Comparison of ENCODE assay signal across 12 mouse cellular contexts in genomic region chr1:37471179-37472148, GRCm38 (mm10). TPM values are rescaled to one million over a fixed set of nuclear protein-coding genes. Genes with fewer than 3 reads are reported as not detected.
DNase-seq lines count a peak whose midpoint lies in the region; ATAC-seq and TF ChIP-seq lines count a peak whose summit lies in the region.
"Had no signal": no experiment of that assay in that cellular context is flagged by ENCODE, and none has a peak within 500 bp of the region (broad histone marks: within the 10 kb centered on the region; RNA-seq: fewer than 3 reads in every experiment).

No protein-coding gene starts in this region.

- no peaks in the 10 kb centered on the region; the same call in 1 of the 2 replicates for H3K79me2 ChIP-seq in heart, adult 2 months (replicated peaks; ENCODE audit: control insufficient read depth, insufficient read depth, low read length)

- no peak overlapping the region for H3K4me2 ChIP-seq in lung, embryonic 14.5 days
- H3K4me2 ChIP-seq in forebrain, embryonic 16.5 days (ENCODE audit: low read length) = no peak overlapping the region

- H3K27ac ChIP-seq in heart, adult 2 months = no peak overlapping the region
- H3K27ac ChIP-seq in heart, embryonic 10.5 days = no peak overlapping the region
- H3K27ac ChIP-seq in lung, embryonic 14.5 days (ENCODE audit: low read depth) = no peak overlapping the region
- no peak overlapping the region for H3K27ac ChIP-seq in forebrain, embryonic 16.5 days (ENCODE audit: low read length)

- TF ChIP-seq POLR2A in heart, adult 2 months (IDR thresholded peaks at IDR 0.05; ENCODE audit: insufficient read depth, low read depth, low read length) = no peak
- no peak for TF ChIP-seq POLR2A in brain, embryonic 14.5 days (IDR thresholded peaks at IDR 0.05; ENCODE audit: borderline replicate concordance, extremely low read depth, insufficient read depth, insufficient read length, poor library complexity, severe bottlenecking)

- H3K4me3 ChIP-seq in heart, adult 2 months = no peak overlapping the region
- H3K4me3 ChIP-seq in heart, embryonic 10.5 days = no peak overlapping the region
- H3K4me3 ChIP-seq in lung, embryonic 14.5 days (ENCODE audit: low read depth, low read length) = no peak overlapping the region
- H3K4me3 ChIP-seq in forebrain, embryonic 16.5 days (replicated peaks; ENCODE audit: low read length) = no peak overlapping the region
- H3K4me3 ChIP-seq: myocyte had no signal

- peaks cover 3% of the 10 kb centered on the region for H3K4me1 ChIP-seq in heart, adult 2 months (ENCODE audit: control insufficient read depth, insufficient read depth, low read length)
- no peaks in the 10 kb centered on the region for H3K4me1 ChIP-seq in heart, embryonic 10.5 days
- no peaks in the 10 kb centered on the region for H3K4me1 ChIP-seq in lung, embryonic 14.5 days (ENCODE audit: insufficient read depth)
- no peaks in the 10 kb centered on the region for H3K4me1 ChIP-seq in forebrain, embryonic 16.5 days (replicated peaks; ENCODE audit: control insufficient read depth, insufficient read depth, low read length)

- TF ChIP-seq CTCF in heart, adult 2 months (IDR thresholded peaks at IDR 0.05) = peak; percentile 60
- peak; percentile 38 for TF ChIP-seq CTCF in lung, embryonic 14.5 days (IDR thresholded peaks at IDR 0.05; ENCODE audit: low read depth)
- TF ChIP-seq CTCF in brain, embryonic 14.5 days (IDR thresholded peaks at IDR 0.05; ENCODE audit: borderline replicate concordance, extremely low read depth, insufficient read depth, insufficient read length) = peak; percentile 1; the same call in 1 of the 2 replicates

- intact Hi-C loops in heart, adult 2 months (cut with DNase I) = loop anchor here (2.0 to 10.0 kb wide), 2 partner anchors 63 to 163 kb away; no protein-coding TSS in a partner anchor

- H3K9ac ChIP-seq in heart, adult 2 months (ENCODE audit: low read depth, low read length) = no peak overlapping the region
- no peak overlapping the region for H3K9ac ChIP-seq in lung, embryonic 14.5 days
- no peak overlapping the region for H3K9ac ChIP-seq in forebrain, embryonic 16.5 days (replicated peaks; ENCODE audit: low read depth, low read length)

- peaks cover 3% of the 10 kb centered on the region for H3K36me3 ChIP-seq in heart, adult 2 months (ENCODE audit: control insufficient read depth, insufficient read depth, low read length)
- H3K36me3 ChIP-seq in heart, embryonic 10.5 days = no peaks in the 10 kb centered on the region
- no peaks in the 10 kb centered on the region for H3K36me3 ChIP-seq in lung, embryonic 14.5 days (ENCODE audit: insufficient read depth)
- H3K36me3 ChIP-seq in forebrain, embryonic 16.5 days (ENCODE audit: control insufficient read depth, insufficient read depth) = no peaks in the 10 kb centered on the region

- no peak for TF ChIP-seq EP300 in heart, adult 2 months (IDR thresholded peaks at IDR 0.05; ENCODE audit: insufficient read depth, low read depth, low read length)

- no peaks in the 10 kb centered on the region for H3K27me3 ChIP-seq in heart, adult 2 months (ENCODE audit: control insufficient read depth, insufficient read depth, low read length)
- H3K27me3 ChIP-seq in heart, embryonic 10.5 days (ENCODE audit: insufficient read depth, poor library complexity, severe bottlenecking) = no peaks in the 10 kb centered on the region
- H3K27me3 ChIP-seq in lung, embryonic 14.5 days (ENCODE audit: insufficient read depth, low read length) = no peaks in the 10 kb centered on the region
- H3K27me3 ChIP-seq in forebrain, embryonic 16.5 days (replicated peaks; ENCODE audit: control insufficient read depth, insufficient read depth, low read length) = no peaks in the 10 kb centered on the region

- H3K9me3 ChIP-seq in heart, embryonic 10.5 days = no peaks in the 10 kb centered on the region
- no peaks in the 10 kb centered on the region for H3K9me3 ChIP-seq in lung, embryonic 14.5 days (ENCODE audit: low read depth, low read length)
- H3K9me3 ChIP-seq in forebrain, embryonic 16.5 days (ENCODE audit: control insufficient read depth, low read length) = no peaks in the 10 kb centered on the region

- 73% methylated on average over 6 of the region's 6 CpGs for WGBS in heart, adult 2 months
- 68% methylated on average over 6 of the region's 6 CpGs for WGBS in heart, embryonic 10.5 days
- 70% methylated on average over 6 of the region's 6 CpGs for WGBS in lung, embryonic 14.5 days
- WGBS in forebrain, embryonic 16.5 days = 84% methylated on average over 6 of the region's 6 CpGs

- ATAC-seq in lung, embryonic 14.5 days (ENCODE audit: insufficient read depth) = no peak
- ATAC-seq in forebrain, embryonic 16.5 days = no peak
- no peak for ATAC-seq in inflammation-experienced regulatory T-cells, adult 6 months

- no peak for DNase-seq in heart, adult 2 months
- no peak for DNase-seq in heart, embryonic 10.5 days (ENCODE audit: low spot score)
- DNase-seq in lung, embryonic 14.5 days = no peak
- DNase-seq in lung, postnatal 36 days = no peak
- DNase-seq in brain, embryonic 14.5 days (ENCODE audit: low read depth) = no peak
- DNase-seq in thymus, postnatal 25 days = peak; percentile 69
- DNase-seq: kidney, adult 11 months; lung, adult 18-20 months; right cerebral cortex, postnatal 25 days had no signal

RNA-seq across cellular contexts. Expression of gene Unc50, which starts 41.5 kb away (rescaled TPM):
- total RNA-seq in heart, adult 2 months (2021) = 10 to 100 TPM; 32.0 to 33.6 TPM
- 25.6 and 58.9 TPM in 2 replicates for polyA plus RNA-seq in heart, adult 2 months (2012; rRNA removed)
- 86.2 and 97.7 TPM in 2 replicates for polyA plus RNA-seq in heart, embryonic 10.5 days (2016; fragmentation: Nextera tagmentation; extraction: Ambion mirVana)
- polyA plus RNA-seq in lung, embryonic 14.5 days (2014; fragmentation: Nextera tagmentation; extraction: Ambion mirVana) = 129 and 135 TPM in 2 replicates
- polyA plus RNA-seq in brain, embryonic 14.5 days (2012; rRNA removed) = 76.7 and 112 TPM in 2 replicates
- polyA plus RNA-seq in forebrain, embryonic 16.5 days (2015; fragmentation: Nextera tagmentation; extraction: Ambion mirVana) = 121 and 136 TPM in 2 replicates
- 10 to 100 TPM; 55.5 to 58.0 (median 57.0) TPM for polyA plus RNA-seq in inflammation-experienced regulatory T-cells, adult 6 months (2017; shearing (Covaris generic))

RNA-seq across cellular contexts. Expression of gene Coa5, which starts 41.6 kb away (rescaled TPM):
- 100 to 1,000 TPM in 1 of 2 experiments, 10 to 100 TPM in 1; 97.3 to 106 TPM for total RNA-seq in heart, adult 2 months (2021)
- polyA plus RNA-seq in heart, adult 2 months (2012; rRNA removed) = 100 and 178 TPM in 2 replicates
- polyA plus RNA-seq in heart, embryonic 10.5 days (2016; fragmentation: Nextera tagmentation; extraction: Ambion mirVana) = 71.4 and 96.5 TPM in 2 replicates
- 49.5 and 51.6 TPM in 2 replicates for polyA plus RNA-seq in lung, embryonic 14.5 days (2014; fragmentation: Nextera tagmentation; extraction: Ambion mirVana)
- polyA plus RNA-seq in brain, embryonic 14.5 days (2012; rRNA removed) = 50.0 and 59.8 TPM in 2 replicates
- polyA plus RNA-seq in forebrain, embryonic 16.5 days (2015; fragmentation: Nextera tagmentation; extraction: Ambion mirVana) = 60.6 and 64.1 TPM in 2 replicates
- 10 to 100 TPM; 56.3 to 64.4 (median 64.3) TPM for polyA plus RNA-seq in inflammation-experienced regulatory T-cells, adult 6 months (2017; shearing (Covaris generic))

Comparison
In these comparisons a context has a peak if more than half of its experiments do, and no peak if none do; other contexts are left out.
1. CTCF ChIP-seq: peak in every context shown above with its lines; median percentile 60 in heart, adult 2 months; 38 in lung, embryonic 14.5 days; 1 in brain, embryonic 14.5 days.